Mouse (Mus musculus) forebrain, embryonic 12.5 days (tissue): Measurements from ENCODE around the gene Efcab9. TPM values are rescaled to one million over a fixed set of nuclear protein-coding genes. Genes with fewer than 3 reads are reported as not detected.

Experiments
- polyA plus RNA-seq: library from polyadenylated mRNA; unstranded; fragments of >200 nt; fragmentation: Nextera tagmentation; extraction: Ambion mirVana; gene quantifications from 2 replicates; pipeline ENCODE4 v1.2.1, GENCODE M21; 2016

The Efcab9 gene
- polyA plus RNA-seq, 1 experiment from 2014 or later, result 0.27 TPM

Other genes with a start within 250 kb of the Efcab9 start
- gene Hba-a1, start 248.6 kb downstream of the Efcab9 start, polyA plus RNA-seq, result 2,326 and 2,947 TPM in 2 replicates
- gene Hbq1b, start 245.1 kb downstream of the Efcab9 start, polyA plus RNA-seq, result 2.4 TPM in 2 replicates
- gene Hba-a2, start 235.6 kb downstream of the Efcab9 start, polyA plus RNA-seq, result 4,843 and 6,486 TPM in 2 replicates
- gene Hbq1a, start 232.0 kb downstream of the Efcab9 start, polyA plus RNA-seq, result 0.73 TPM in 1 of 2 replicates, not detected in the other
- 25.2 and 26.0 TPM in 2 replicates for gene Sh3pxd2b, start 184.3 kb downstream of the Efcab9 start, polyA plus RNA-seq
- gene Ubtd2, start 76.7 kb downstream of the Efcab9 start, polyA plus RNA-seq, result 68.3 and 72.7 TPM in 2 replicates
- 2.3 and 2.4 TPM in 2 replicates for gene Stk10, start 1.2 kb upstream of the Efcab9 start, polyA plus RNA-seq
- 111 and 114 TPM in 2 replicates for gene Fbxw11, start 110.6 kb upstream of the Efcab9 start, polyA plus RNA-seq